Mouse (Mus musculus): ENCODE results near the gene Cuedc1. TPM values are rescaled to one million over a fixed set of nuclear protein-coding genes. Genes with fewer than 3 reads are reported as not detected.
A peak's percentile ranks its signal among the peaks of the same experiment; 100 is the strongest.

Cuedc1 gene
- polyA plus RNA-seq, 1 experiment from 2014 or later: 40.3 TPM

GRCm38 (mm10) chr11:88168611-88169010 lies 70.8 kb downstream of the Cuedc1 start:
- WGBS: 11% methylated on average over 3 of the region's 3 CpGs
- H3K9ac ChIP-seq (replicated peaks; ENCODE audit: low read depth, low read length): no peak overlapping the region
- no peak for ATAC-seq
- no peak overlapping the region for H3K27ac ChIP-seq (ENCODE audit: low read length)
- no peaks in the 10 kb centered on the region for H3K9me3 ChIP-seq (ENCODE audit: control insufficient read depth, low read length)
- H3K4me2 ChIP-seq (ENCODE audit: low read length): no peak overlapping the region
- H3K27me3 ChIP-seq (replicated peaks; ENCODE audit: control insufficient read depth, insufficient read depth, low read length): no peaks in the 10 kb centered on the region
- no peaks in the 10 kb centered on the region for H3K36me3 ChIP-seq (ENCODE audit: control insufficient read depth, insufficient read depth)
- H3K4me3 ChIP-seq (replicated peaks; ENCODE audit: low read length): no peak overlapping the region
- H3K4me1 ChIP-seq (replicated peaks; ENCODE audit: control insufficient read depth, insufficient read depth, low read length): peaks cover 21% of the 10 kb centered on the region

GRCm38 (mm10) chr11:88169531-88170040 lies 71.7 kb downstream of the Cuedc1 start:
- Histone ChIP-seq H3K9ac (replicated peaks; ENCODE audit: low read depth, low read length) (no peak overlapping the region), H3K4me2 (ENCODE audit: low read length) (no peak overlapping the region), H3K27ac (ENCODE audit: low read length) (no peak overlapping the region)

DNA sequence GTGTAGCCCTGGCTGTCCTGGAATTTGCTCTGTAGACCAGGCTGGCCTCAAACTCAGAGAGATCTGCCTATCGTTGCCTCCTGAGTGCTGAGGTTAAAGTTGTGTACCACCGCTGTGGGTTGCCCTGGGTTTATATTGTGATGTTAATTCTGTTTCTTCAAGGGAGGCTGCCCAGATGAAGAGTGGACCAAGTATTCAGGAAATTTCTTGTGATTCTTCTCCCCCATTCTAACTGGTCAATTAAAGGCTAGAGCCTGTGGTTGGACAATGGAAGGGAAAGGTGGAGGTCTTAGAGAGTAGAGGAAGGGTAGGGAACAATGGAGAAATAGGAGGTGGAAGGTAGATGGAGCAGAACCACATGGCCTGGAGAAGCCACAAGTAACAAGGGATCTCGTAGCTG lies 72.7 kb downstream of the Cuedc1 start:
- H3K9me3 ChIP-seq (ENCODE audit: control insufficient read depth, low read length): no peaks in the 10 kb centered on the region
- no peak for ATAC-seq

More at GRCm38 (mm10) chr11:88169531-88170040, 71.7 kb downstream of the Cuedc1 start:
- peaks cover 20% of the 10 kb centered on the region for H3K4me1 ChIP-seq (replicated peaks; ENCODE audit: control insufficient read depth, insufficient read depth, low read length)
- ATAC-seq: no peak
- no peaks in the 10 kb centered on the region for H3K9me3 ChIP-seq (ENCODE audit: control insufficient read depth, low read length)
- H3K36me3 ChIP-seq (ENCODE audit: control insufficient read depth, insufficient read depth): no peaks in the 10 kb centered on the region
- no peak overlapping the region for H3K4me3 ChIP-seq (replicated peaks; ENCODE audit: low read length)
- no peaks in the 10 kb centered on the region for H3K27me3 ChIP-seq (replicated peaks; ENCODE audit: control insufficient read depth, insufficient read depth, low read length)
- 30% methylated on average over 32 of the region's 32 CpGs for WGBS

GRCm38 (mm10) chr11:88171876-88172442 lies 74.1 kb downstream of the Cuedc1 start:
- Histone ChIP-seq H3K4me2 (ENCODE audit: low read length) (no peak overlapping the region), H3K9ac (replicated peaks; ENCODE audit: low read depth, low read length) (no peak overlapping the region), H3K27ac (ENCODE audit: low read length) (no peak overlapping the region), H3K36me3 (ENCODE audit: control insufficient read depth, insufficient read depth) (no peaks in the 10 kb centered on the region), H3K4me3 (replicated peaks; ENCODE audit: low read length) (no peak overlapping the region), H3K27me3 (replicated peaks; ENCODE audit: control insufficient read depth, insufficient read depth, low read length) (no peaks in the 10 kb centered on the region), H3K4me1 (replicated peaks; ENCODE audit: control insufficient read depth, insufficient read depth, low read length) (peaks cover 12% of the 10 kb centered on the region), H3K9me3 (ENCODE audit: control insufficient read depth, low read length) (no peaks in the 10 kb centered on the region)
- no peak for ATAC-seq
- WGBS: 65% methylated on average over 15 of the region's 15 CpGs

More for the DNA sequence above, 72.7 kb downstream of the Cuedc1 start:
- Histone ChIP-seq H3K9ac (replicated peaks; ENCODE audit: low read depth, low read length) (no peak overlapping the region), H3K27ac (ENCODE audit: low read length) (no peak overlapping the region), H3K4me3 (replicated peaks; ENCODE audit: low read length) (no peak overlapping the region), H3K36me3 (ENCODE audit: control insufficient read depth, insufficient read depth) (no peaks in the 10 kb centered on the region), H3K4me1 (replicated peaks; ENCODE audit: control insufficient read depth, insufficient read depth, low read length) (peaks cover 15% of the 10 kb centered on the region), H3K27me3 (replicated peaks; ENCODE audit: control insufficient read depth, insufficient read depth, low read length) (no peaks in the 10 kb centered on the region), H3K4me2 (ENCODE audit: low read length) (no peak overlapping the region)
- 43% methylated on average over 3 of the region's 3 CpGs for WGBS

DNA sequence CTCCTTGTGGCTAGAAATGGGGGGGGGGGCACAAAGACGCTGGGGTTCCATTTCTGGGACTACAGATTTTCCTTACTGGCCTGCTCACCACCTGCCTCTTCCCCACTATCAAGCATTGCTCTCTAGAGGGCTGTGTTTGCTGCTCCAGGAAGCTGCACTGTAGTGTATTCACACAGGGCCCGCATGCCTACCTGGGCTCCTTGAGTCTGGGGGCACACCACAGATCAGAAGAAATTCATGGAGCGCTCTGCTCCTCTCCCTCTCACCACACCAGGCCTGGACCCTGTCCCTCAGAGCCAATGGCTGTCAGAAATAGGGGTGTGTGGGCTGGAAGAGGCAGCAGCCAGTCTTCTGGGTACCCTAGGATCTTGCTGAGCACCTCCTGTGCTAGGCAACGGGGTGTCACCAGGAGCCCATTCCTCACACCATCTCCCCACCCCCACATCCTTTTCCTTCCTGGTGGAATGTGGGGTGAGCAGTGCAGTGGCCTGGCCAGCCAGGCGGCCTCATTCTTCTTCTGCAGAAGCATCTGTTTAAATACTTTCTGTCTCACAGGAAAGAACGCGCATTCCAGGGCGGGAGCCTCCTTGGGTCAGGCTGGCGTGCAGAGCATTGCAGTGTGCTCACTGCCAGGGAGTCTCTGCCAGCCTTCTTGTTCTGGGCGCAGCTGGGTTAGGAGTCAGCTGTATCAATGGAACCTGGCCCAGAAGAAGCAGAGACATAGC lies 74.9 kb downstream of the Cuedc1 start:
- whole genome bisulfite sequencing: 36% methylated on average over 10 of the region's 10 CpGs
- ATAC-seq: 0 out of 2 replicates have a peak, but pooled peaks have one; percentile 31
- Histone ChIP-seq H3K4me2 (ENCODE audit: low read length) (no peak overlapping the region), H3K27ac (ENCODE audit: low read length) (no peak overlapping the region), H3K9ac (replicated peaks; ENCODE audit: low read depth, low read length) (no peak overlapping the region), H3K9me3 (ENCODE audit: control insufficient read depth, low read length) (no peaks in the 10 kb centered on the region), H3K27me3 (replicated peaks; ENCODE audit: control insufficient read depth, insufficient read depth, low read length) (no peaks in the 10 kb centered on the region), H3K4me1 (replicated peaks; ENCODE audit: control insufficient read depth, insufficient read depth, low read length) (peaks cover 12% of the 10 kb centered on the region), H3K4me3 (replicated peaks; ENCODE audit: low read length) (no peak overlapping the region), H3K36me3 (ENCODE audit: control insufficient read depth, insufficient read depth) (peaks cover 3% of the 10 kb centered on the region; the same call in 1 of the 2 replicates)

GRCm38 (mm10) chr11:88173386-88174025 lies 75.6 kb downstream of the Cuedc1 start:
- H3K9ac ChIP-seq (replicated peaks; ENCODE audit: low read depth, low read length): no peak overlapping the region
- H3K36me3 ChIP-seq (ENCODE audit: control insufficient read depth, insufficient read depth): peaks cover 3% of the 10 kb centered on the region; the same call in 1 of the 2 replicates
- peaks cover 12% of the 10 kb centered on the region for H3K4me1 ChIP-seq (replicated peaks; ENCODE audit: control insufficient read depth, insufficient read depth, low read length)
- H3K9me3 ChIP-seq (ENCODE audit: control insufficient read depth, low read length): no peaks in the 10 kb centered on the region
- 31% methylated on average over 9 of the region's 9 CpGs for WGBS
- no peak for ATAC-seq
- no peak overlapping the region for H3K4me3 ChIP-seq (replicated peaks; ENCODE audit: low read length)
- H3K4me2 ChIP-seq (ENCODE audit: low read length): no peak overlapping the region
- H3K27me3 ChIP-seq (replicated peaks; ENCODE audit: control insufficient read depth, insufficient read depth, low read length): no peaks in the 10 kb centered on the region
- H3K27ac ChIP-seq (ENCODE audit: low read length): no peak overlapping the region

GRCm38 (mm10) chr11:88180467-88180958 lies 82.7 kb downstream of the Cuedc1 start:
- Histone ChIP-seq H3K4me2 (ENCODE audit: low read length) (0 out of 2 replicates have a peak overlapping the region, but pooled peaks have one; percentile 21), H3K9ac (replicated peaks; ENCODE audit: low read depth, low read length) (0 out of 2 replicates have a peak overlapping the region, but pooled peaks have one; percentile 5), H3K4me3 (replicated peaks; ENCODE audit: low read length) (no peak overlapping the region), H3K9me3 (ENCODE audit: control insufficient read depth, low read length) (no peaks in the 10 kb centered on the region), H3K36me3 (ENCODE audit: control insufficient read depth, insufficient read depth) (peaks cover 14% of the 10 kb centered on the region), H3K27me3 (replicated peaks; ENCODE audit: control insufficient read depth, insufficient read depth, low read length) (no peaks in the 10 kb centered on the region), H3K27ac (ENCODE audit: low read length) (peak overlapping the region; percentile 49), H3K4me1 (replicated peaks; ENCODE audit: control insufficient read depth, insufficient read depth, low read length) (peaks cover 20% of the 10 kb centered on the region)
- WGBS: 4% methylated on average over 6 of the region's 6 CpGs
- peak; percentile 37; the same call in 1 of the 2 replicates for ATAC-seq

- no peak overlapping the region; the same call in 1 of the 2 replicates for H3K4me2 ChIP-seq (ENCODE audit: low read length)
- H3K27ac ChIP-seq (ENCODE audit: low read length): peak overlapping the region; percentile 49
- no peaks in the 10 kb centered on the region for H3K27me3 ChIP-seq (replicated peaks; ENCODE audit: control insufficient read depth, insufficient read depth, low read length)
- no peak overlapping the region for H3K4me3 ChIP-seq (replicated peaks; ENCODE audit: low read length)
- H3K4me1 ChIP-seq (replicated peaks; ENCODE audit: control insufficient read depth, insufficient read depth, low read length): peaks cover 20% of the 10 kb centered on the region
- H3K36me3 ChIP-seq (ENCODE audit: control insufficient read depth, insufficient read depth): peaks cover 14% of the 10 kb centered on the region
- no peaks in the 10 kb centered on the region for H3K9me3 ChIP-seq (ENCODE audit: control insufficient read depth, low read length)
- H3K9ac ChIP-seq (replicated peaks; ENCODE audit: low read depth, low read length): 0 out of 2 replicates have a peak overlapping the region, but pooled peaks have one; percentile 5
- peak; percentile 92 for ATAC-seq
- WGBS: 4% methylated on average over 16 of the region's 16 CpGs
Observed at GRCm38 (mm10) chr11:88180959-88181619, 83.2 kb downstream of the Cuedc1 start.
